Mouse (Mus musculus) cortical plate, adult 2 months (tissue): ENCODE results near the gene Hnrnpf.

Experiments
- CTCF ChIP-seq: fragments of 200-500 bp; IDR thresholded peaks from 2 replicates; pipeline ENCODE4 v1.5.1; 2011; ENCODE audit warnings: mild to moderate bottlenecking, control low read depth, low read length; ENCODE audit not compliant: insufficient read depth; ENCODE audit errors: extremely low read depth
- POLR2A ChIP-seq: fragments of 200-500 bp; IDR thresholded peaks from 2 replicates; pipeline ENCODE4 v1.6.1; 2011; ENCODE audit warnings: mild to moderate bottlenecking, low read length, control low read depth; ENCODE audit not compliant: insufficient read depth; ENCODE audit errors: extremely low read depth

DNA sequence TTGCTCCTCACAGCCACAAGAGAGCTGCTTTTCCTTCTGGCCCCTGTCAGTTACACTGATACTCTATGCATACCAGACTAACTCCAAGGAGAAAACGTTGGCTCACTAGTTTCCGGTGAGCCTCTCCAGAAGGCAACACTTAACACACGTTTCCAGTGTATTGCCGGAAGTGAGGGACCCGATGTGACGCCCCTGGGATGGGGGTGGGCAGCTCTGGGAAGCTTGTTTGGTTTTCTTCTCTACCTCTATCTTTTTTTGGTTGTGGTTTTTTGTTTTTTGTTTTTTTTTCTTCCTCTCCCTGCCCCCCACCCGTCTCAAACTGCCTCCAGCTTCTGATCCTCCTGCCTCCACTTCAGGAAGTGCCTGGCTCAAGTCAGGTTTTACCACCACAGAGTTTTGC, 18.1 kb upstream of the Hnrnpf start:
- TF ChIP-seq CTCF: no peak
- TF ChIP-seq POLR2A: no peak
